Mouse (Mus musculus) forebrain, embryonic 13.5 days (tissue): ENCODE results near the gene Ovca2. TPM values are rescaled to one million over a fixed set of nuclear protein-coding genes. Genes with fewer than 3 reads are reported as not detected.

ENCODE experiments used
- ATAC-seq: fragments of 200-750 bp; cut with Nextera tagmentation; 2 replicates; pipeline ENCODE4 v1.8.0; 2017
- H3K27ac ChIP-seq: fragments of 300-500 bp; sonication (generic); 2 replicates; pipeline ENCODE4 v1.5.1; 2015; ENCODE audit warnings: inconsistent platforms, mild to moderate bottlenecking, moderate library complexity
- H3K27me3 ChIP-seq: fragments of 300-500 bp; sonication (generic); 2 replicates; pipeline ENCODE4 v1.6.1; 2015; ENCODE audit warnings: mild to moderate bottlenecking, inconsistent platforms
- H3K36me3 ChIP-seq: fragments of 300-500 bp; sonication (generic); 2 replicates; pipeline ENCODE4 v1.6.1; 2015; ENCODE audit warnings: mild to moderate bottlenecking, inconsistent platforms; ENCODE audit not compliant: poor library complexity, severe bottlenecking
- H3K4me1 ChIP-seq: fragments of 300-500 bp; sonication (generic); 2 replicates; pipeline ENCODE4 v1.6.1; 2015; ENCODE audit warnings: inconsistent platforms
- H3K4me2 ChIP-seq: fragments of 300-500 bp; sonication (generic); 2 replicates; pipeline ENCODE4 v1.6.1; 2015; ENCODE audit warnings: inconsistent platforms, mild to moderate bottlenecking, moderate library complexity
- H3K4me3 ChIP-seq: fragments of 300-500 bp; sonication (generic); 2 replicates; pipeline ENCODE4 v1.5.1; 2015; ENCODE audit warnings: mild to moderate bottlenecking, inconsistent platforms
- H3K9ac ChIP-seq: fragments of 300-500 bp; sonication (generic); 2 replicates; pipeline ENCODE4 v1.6.1; 2015; ENCODE audit warnings: mild to moderate bottlenecking, inconsistent platforms
- H3K9me3 ChIP-seq: fragments of 300-500 bp; sonication (generic); replicated peaks from 2 replicates; pipeline ENCODE4 v1.6.1; 2016; ENCODE audit warnings: inconsistent platforms
- WGBS: fragments of 180-500 bp; shearing (Covaris S2); methylation state at CpG from one replicate; pipeline ENCODE4 v1.1.7; 2015; 5-methylcytosine and 5-hydroxymethylcytosine counted together
- polyA plus RNA-seq: library from polyadenylated mRNA; unstranded; fragments of >200 nt; fragmentation: Nextera tagmentation; extraction: Ambion mirVana; gene quantifications from 2 replicates; pipeline ENCODE4 v1.2.1, GENCODE M21; 2015

Gene Ovca2
- 22.8 and 25.1 TPM in 2 replicates for polyA plus RNA-seq

DNA sequence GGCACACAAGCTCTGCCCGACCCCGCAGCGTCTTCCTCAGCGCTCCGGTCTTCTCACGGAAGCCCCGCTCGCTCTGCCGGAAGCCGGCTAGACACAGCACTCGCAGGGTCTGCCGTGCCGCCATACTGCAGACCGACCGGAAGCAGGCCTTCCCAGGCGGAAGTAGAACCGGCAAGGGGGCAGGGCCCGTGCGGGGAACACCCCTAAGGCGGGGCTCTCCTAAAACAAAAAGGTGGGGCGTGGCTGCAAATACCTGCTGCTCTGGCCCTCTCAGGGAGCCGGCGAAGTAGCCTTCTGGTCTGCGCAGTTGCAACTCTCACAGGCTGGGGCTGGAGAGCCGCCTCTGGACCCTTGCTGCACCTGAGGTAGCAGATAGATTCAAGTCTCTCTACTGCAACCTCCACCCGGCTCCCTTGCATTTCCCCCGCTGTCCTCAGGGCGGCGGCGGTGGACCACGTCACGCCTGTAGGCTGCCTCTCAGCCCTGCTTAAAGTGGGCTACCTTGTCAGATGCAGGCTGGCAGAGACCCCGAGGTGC lies at the start of gene Ovca2:
TSS of gene Ovca2 (minus strand) at position 164 of the 537 bp plus-strand sequence.
- under 1% methylated on average over 33 of the region's 33 CpGs for WGBS
- peak within 1 kb of the TSS; percentile 88 for H3K27ac ChIP-seq
- no peaks in the 10 kb centered on the region for H3K9me3 ChIP-seq
- peaks cover 23% of the 10 kb centered on the region for H3K4me1 ChIP-seq
- peak within 1 kb of the TSS; percentile 97 for H3K4me2 ChIP-seq
- peaks cover 48% of the 10 kb centered on the region; the same call in 1 of the 2 replicates for H3K36me3 ChIP-seq
- H3K9ac ChIP-seq, result peak within 1 kb of the TSS; percentile 80
- peak within 1 kb of the TSS; percentile 71 for H3K4me3 ChIP-seq
- peak; percentile 97 for ATAC-seq
- peaks cover 6% of the 10 kb centered on the region; the same call in 1 of the 2 replicates for H3K27me3 ChIP-seq

DNA sequence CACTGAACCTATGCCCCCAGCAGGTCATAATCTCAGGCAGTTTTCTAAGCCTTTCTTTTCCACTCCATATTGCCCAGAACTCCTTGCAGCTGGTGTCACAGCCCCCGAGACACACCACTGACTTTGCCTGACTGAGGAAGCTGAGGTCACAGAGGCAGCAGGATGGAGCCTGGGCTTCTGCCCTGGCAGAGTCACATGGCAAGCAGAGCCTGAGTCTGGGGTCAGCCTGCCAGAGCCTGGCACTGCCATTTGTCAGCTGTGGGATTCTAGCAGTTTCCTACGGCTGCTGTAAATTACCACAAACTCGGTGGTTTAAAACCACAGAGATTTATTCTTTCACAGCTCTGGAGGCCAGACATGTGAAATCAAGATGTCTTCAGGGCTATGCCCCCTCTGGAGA lies 49.0 kb upstream of the Ovca2 start:
- H3K9ac ChIP-seq, result no peak overlapping the region
- WGBS, result 79% methylated on average over 3 of the region's 3 CpGs
- no peak overlapping the region for H3K4me3 ChIP-seq
- H3K27ac ChIP-seq, result no peak overlapping the region
- no peak overlapping the region for H3K4me2 ChIP-seq
- no peaks in the 10 kb centered on the region for H3K27me3 ChIP-seq
- peaks cover 10% of the 10 kb centered on the region for H3K4me1 ChIP-seq
- ATAC-seq, result no peak
- H3K36me3 ChIP-seq, result no peaks in the 10 kb centered on the region
- no peaks in the 10 kb centered on the region for H3K9me3 ChIP-seq

DNA sequence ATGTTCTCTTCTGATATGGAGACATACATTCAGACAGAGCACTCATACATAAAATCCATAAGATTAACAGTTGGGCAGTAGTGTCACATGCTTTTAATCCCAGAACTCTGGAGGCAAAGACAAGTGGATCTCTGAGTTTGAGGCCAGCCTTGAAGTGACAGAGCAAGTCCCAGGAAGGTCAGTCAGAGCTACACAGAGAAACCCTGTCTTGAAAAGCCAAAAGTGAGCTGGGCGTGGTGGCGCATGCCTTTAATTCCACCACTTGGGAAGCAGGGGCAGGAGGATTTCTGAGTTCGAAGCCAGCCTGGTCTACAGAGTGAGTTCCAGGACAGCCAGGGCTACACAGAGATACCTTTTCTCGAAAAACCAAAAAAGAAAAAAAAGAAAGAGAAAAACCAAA lies 46.2 kb upstream of the Ovca2 start:
- Histone ChIP-seq H3K9me3 (no peaks in the 10 kb centered on the region), H3K4me1 (peaks cover 12% of the 10 kb centered on the region), H3K27ac (no peak overlapping the region), H3K4me2 (no peak overlapping the region), H3K4me3 (no peak overlapping the region), H3K27me3 (no peaks in the 10 kb centered on the region), H3K9ac (no peak overlapping the region), H3K36me3 (no peaks in the 10 kb centered on the region)
- no peak for ATAC-seq
- WGBS, result 92% methylated on average over 4 of the region's 4 CpGs

DNA sequence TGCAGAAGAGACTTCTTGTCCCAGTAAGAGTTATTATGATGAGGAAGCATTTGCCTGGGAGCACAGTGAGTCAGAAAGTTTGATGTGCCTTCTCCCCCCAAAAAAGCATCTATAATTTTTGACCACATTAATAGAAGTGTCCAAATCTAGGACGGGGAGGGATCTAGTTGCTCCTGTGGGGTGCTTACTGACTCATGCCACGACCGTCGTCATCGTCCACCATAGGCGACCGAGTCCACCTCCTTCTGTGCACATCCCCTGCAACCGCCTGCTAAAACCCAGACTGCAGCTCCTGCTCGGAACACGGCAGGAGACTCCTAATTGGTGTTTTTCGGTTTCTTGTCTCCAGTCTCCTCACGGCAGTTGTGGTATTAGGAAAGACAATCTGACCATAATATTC lies 45.4 kb upstream of the Ovca2 start:
- Histone ChIP-seq H3K4me3 (no peak overlapping the region), H3K27ac (no peak overlapping the region), H3K36me3 (no peaks in the 10 kb centered on the region), H3K9ac (no peak overlapping the region), H3K27me3 (no peaks in the 10 kb centered on the region), H3K9me3 (no peaks in the 10 kb centered on the region), H3K4me1 (peaks cover 12% of the 10 kb centered on the region), H3K4me2 (no peak overlapping the region)
- 80% methylated on average over 12 of the region's 12 CpGs for WGBS
- ATAC-seq, result no peak

DNA sequence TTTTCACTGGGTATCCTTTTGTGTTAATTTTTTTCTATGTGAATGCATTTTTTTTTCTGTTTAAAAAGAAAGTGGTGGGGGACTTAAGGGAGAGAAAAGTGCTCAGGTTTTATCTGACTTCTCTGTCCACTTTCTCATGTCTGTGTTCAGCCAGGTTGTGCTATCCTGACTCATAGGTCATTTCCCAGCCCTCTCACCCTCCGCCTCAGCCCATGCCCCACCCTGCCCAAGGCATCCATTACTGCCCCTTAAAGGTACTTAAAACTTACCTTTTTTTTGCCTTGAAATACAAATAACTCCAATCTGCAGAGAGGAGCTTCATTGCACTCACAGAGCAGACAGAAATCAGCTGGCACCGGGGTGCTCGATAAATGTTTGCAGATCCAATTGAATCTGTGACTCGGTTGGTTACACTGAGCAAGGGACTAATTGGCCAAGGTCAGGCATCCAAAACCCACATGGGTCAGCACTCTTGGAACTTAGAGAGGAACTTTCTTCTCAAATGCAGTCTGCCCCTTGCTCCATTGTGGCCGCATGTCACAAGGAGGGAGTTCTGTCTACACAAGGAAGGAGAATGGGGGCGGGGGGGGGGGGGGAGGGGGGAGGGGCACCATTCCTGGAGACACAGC lies 42.0 kb upstream of the Ovca2 start:
- Histone ChIP-seq H3K36me3 (no peaks in the 10 kb centered on the region), H3K27ac (no peak overlapping the region), H3K4me3 (no peak overlapping the region), H3K9me3 (no peaks in the 10 kb centered on the region), H3K4me2 (no peak overlapping the region), H3K27me3 (0 out of 2 replicates have a peak, but pooled peaks cover 3% of the 10 kb centered on the region), H3K4me1 (peaks cover 12% of the 10 kb centered on the region), H3K9ac (no peak overlapping the region)
- no peak for ATAC-seq
- WGBS, result 44% methylated on average over 4 of the region's 6 CpGs

DNA sequence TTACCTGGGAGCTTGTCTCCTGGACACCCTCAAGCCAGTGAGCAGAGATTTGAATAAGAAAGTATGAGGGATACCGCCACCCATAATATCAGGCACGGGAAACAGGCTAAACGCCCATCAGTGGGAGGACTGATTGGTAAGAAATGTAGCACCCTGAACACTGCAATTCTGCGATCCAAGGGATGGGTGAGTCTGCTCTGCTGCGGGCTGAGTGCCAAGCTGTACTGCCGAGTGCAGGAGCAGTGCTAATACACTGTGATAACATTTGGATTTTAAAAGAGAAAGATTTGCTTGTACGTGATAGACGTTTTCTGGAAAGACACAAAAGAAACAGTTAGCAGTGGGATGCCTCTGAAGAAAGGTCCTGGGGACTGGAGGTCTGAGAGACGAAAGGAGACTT lies 41.5 kb upstream of the Ovca2 start:
- WGBS, result 32% methylated on average over 9 of the region's 9 CpGs
- peaks cover 15% of the 10 kb centered on the region for H3K4me1 ChIP-seq
- H3K36me3 ChIP-seq, result no peaks in the 10 kb centered on the region
- no peaks in the 10 kb centered on the region for H3K9me3 ChIP-seq
- no peak overlapping the region for H3K4me3 ChIP-seq
- no peak for ATAC-seq
- H3K27me3 ChIP-seq, result 0 out of 2 replicates have a peak, but pooled peaks cover 4% of the 10 kb centered on the region
- no peak overlapping the region for H3K4me2 ChIP-seq
- H3K9ac ChIP-seq, result no peak overlapping the region
- H3K27ac ChIP-seq, result no peak overlapping the region

DNA sequence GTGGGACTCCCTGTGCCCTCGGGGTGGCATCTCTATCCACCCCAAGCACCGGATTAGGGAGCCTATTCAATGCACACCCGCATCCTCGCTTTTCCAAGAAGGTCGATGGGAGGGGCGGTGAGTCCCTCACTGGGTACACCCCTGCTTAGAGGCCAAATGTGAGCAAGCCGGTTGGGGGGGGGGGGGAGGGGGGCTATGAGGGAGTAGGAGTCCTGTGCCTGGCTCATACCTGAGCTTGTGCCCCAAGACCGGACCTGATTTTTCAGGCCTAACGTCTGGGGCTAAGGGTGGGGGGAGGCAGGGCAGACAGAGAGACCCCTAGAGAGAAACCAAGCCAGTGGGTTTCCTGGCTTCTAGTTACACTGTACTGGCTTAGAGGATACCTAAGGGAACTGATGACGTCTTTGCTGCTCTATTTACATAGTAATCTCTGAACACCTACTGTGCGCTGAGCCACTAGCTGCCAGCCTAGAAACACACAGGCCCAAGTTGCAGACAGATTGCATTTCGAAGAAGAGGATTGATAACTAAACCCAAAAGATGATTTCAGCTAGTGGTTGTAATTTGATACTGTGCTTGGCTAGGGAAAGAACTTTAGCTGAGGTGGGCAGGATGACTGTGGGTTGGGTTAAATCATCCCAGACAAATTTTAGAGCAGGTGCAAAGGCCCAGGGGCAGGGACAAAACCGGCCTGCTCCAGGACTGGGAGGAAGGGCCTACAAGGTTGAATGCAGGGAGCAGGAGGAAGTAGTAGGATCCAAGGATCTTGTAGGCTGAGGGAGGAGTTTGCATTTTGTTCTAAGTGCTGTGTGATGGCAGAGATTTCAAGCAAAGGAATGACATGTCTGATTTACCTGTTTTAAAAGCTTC lies 35.7 kb upstream of the Ovca2 start:
- Histone ChIP-seq H3K27me3 (0 out of 2 replicates have a peak, but pooled peaks cover 4% of the 10 kb centered on the region), H3K27ac (0 out of 2 replicates have a peak overlapping the region, but pooled peaks have one; percentile 25), H3K9ac (peak overlapping the region; percentile 56), H3K4me2 (peak overlapping the region; percentile 67), H3K4me1 (peaks cover 28% of the 10 kb centered on the region), H3K9me3 (no peaks in the 10 kb centered on the region), H3K36me3 (no peaks in the 10 kb centered on the region), H3K4me3 (peak overlapping the region; percentile 32)
- WGBS, result 13% methylated on average over 12 of the region's 13 CpGs
- no peak; the same call in 1 of the 2 replicates for ATAC-seq

DNA sequence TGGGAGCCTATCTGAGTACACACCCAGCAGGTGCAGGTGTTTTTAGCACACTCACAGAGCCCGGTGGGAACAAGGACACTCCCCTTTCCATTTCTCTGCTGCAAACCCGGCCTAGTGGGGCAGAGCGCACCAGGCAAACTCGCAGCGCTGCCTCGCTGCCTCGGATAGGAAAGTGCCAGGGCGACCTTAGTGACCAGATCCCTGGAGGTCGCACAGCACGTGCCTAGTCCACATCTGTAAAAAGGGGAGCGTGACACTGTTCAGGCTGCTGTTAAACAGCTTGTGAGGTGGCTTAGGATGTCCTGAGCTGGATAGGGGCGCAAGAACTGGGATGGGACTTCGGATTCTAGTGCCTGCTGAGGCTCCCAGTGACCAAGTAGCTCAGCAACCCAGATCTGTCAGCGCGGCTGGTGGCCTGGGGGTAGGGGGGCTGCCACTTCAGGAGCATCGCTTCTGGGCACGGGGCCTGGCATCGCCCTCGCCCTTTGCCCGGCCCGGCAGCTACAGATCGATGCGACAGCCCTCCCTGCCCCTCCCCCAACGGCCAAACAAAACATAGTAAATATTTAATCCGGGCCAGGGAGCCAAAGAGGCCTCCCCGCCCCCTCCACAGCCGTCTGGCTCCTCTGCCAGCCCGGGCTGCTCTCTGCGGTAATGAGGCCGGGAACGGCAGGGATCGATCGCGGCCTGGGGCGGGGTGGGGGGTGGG lies 34.9 kb upstream of the Ovca2 start:
- Histone ChIP-seq H3K4me2 (peak overlapping the region; percentile 67), H3K4me1 (peaks cover 28% of the 10 kb centered on the region), H3K4me3 (peak overlapping the region; percentile 32), H3K27me3 (0 out of 2 replicates have a peak, but pooled peaks cover 4% of the 10 kb centered on the region), H3K9ac (peak overlapping the region; percentile 56), H3K9me3 (no peaks in the 10 kb centered on the region), H3K27ac (peak overlapping the region; percentile 25), H3K36me3 (no peaks in the 10 kb centered on the region)
- 2% methylated on average over 35 of the region's 35 CpGs for WGBS
- peak; percentile 72 for ATAC-seq

DNA sequence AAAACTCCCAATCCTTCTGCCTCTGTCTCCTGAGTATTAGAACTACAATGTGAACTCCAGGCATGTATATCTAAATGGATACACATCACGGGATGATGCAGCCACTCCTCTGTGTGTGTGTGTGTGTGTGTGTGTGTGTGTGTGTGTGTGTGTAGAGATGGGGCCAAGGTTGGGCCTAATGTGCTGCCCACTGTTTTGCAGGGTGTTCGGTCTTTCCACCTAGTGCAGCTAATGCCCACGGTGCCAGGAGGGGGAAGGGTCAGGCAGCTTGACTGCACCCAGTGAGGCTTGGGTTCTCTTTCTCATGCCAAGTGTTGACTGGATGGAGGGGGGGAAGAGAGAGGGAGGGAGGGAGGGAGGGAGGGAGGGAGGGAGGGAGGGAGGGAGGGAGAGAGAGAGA lies 34.2 kb upstream of the Ovca2 start:
- Histone ChIP-seq H3K36me3 (no peaks in the 10 kb centered on the region), H3K9me3 (no peaks in the 10 kb centered on the region), H3K4me2 (no peak overlapping the region), H3K27me3 (0 out of 2 replicates have a peak, but pooled peaks cover 4% of the 10 kb centered on the region), H3K4me1 (peaks cover 28% of the 10 kb centered on the region), H3K27ac (no peak overlapping the region), H3K4me3 (no peak overlapping the region), H3K9ac (no peak overlapping the region)
- ATAC-seq, result no peak
- 44% methylated on average over 2 of the region's 3 CpGs for WGBS

DNA sequence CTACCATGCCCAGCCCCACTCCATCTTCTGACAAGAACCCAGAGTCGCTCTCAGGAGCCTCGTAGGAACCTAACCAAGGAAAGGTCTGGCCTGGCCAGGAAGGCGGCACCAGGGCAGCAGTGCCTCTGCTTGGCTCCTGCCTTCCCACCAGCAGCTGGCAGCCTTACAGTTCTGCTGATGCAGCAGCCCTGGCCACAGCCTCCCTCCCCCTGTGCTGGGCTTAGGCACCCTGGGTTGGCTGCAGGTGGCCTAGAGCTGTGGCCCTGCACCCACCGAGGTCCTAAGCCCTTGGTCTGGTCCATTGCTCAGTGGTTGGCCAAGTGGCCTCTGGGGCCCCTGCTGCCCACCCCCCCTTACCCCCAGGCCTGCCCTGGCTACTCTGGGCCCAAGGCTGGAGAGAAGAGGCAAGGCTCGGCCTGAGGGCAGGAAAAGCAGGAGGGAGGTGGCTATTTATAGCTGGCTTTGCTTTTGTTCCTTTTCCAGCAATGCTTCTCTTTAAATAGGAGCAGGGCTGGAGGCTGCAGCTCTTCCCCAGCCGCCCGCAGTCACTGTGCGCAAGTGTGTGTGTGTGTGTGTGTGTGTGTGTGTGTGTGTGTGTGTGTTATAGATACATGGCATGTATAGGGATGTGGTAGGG lies 33.5 kb upstream of the Ovca2 start:
- no peak for ATAC-seq
- Histone ChIP-seq H3K4me2 (no peak overlapping the region), H3K27me3 (0 out of 2 replicates have a peak, but pooled peaks cover 4% of the 10 kb centered on the region), H3K4me3 (no peak overlapping the region), H3K9me3 (no peaks in the 10 kb centered on the region), H3K4me1 (peaks cover 28% of the 10 kb centered on the region), H3K9ac (no peak overlapping the region), H3K36me3 (no peaks in the 10 kb centered on the region), H3K27ac (no peak overlapping the region)
- 38% methylated on average over 8 of the region's 8 CpGs for WGBS

DNA sequence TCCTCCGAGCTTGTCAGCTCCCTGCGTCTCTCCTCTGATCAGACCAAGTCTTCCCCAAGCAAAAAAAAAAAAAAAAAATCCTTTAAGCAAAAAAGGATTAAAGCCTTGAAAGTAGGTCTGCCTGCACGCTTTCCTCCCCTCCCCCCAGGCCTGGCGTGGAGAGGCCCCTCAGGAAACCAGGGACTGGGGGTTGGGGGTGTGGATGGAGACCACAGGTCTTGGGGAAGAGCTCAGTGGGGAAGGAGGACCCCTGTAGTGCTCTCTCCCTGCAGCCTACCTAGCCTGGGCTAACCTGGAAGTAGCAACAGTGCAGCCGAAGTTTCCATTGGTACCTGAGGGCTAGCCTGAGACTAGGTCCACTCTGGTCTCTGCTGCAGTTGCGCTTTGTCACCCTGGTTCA lies 32.1 kb upstream of the Ovca2 start:
- H3K4me1 ChIP-seq, result peaks cover 28% of the 10 kb centered on the region
- H3K27ac ChIP-seq, result no peak overlapping the region
- no peak overlapping the region for H3K9ac ChIP-seq
- no peak overlapping the region for H3K4me2 ChIP-seq
- no peak for ATAC-seq
- no peak overlapping the region for H3K4me3 ChIP-seq
- no peaks in the 10 kb centered on the region for H3K9me3 ChIP-seq
- no peaks in the 10 kb centered on the region for H3K36me3 ChIP-seq
- 42% methylated on average over 6 of the region's 6 CpGs for WGBS
- H3K27me3 ChIP-seq, result 0 out of 2 replicates have a peak, but pooled peaks cover 2% of the 10 kb centered on the region
